Mouse (Mus musculus): ENCODE data around the gene Epsti1. TPM values are rescaled to one million over a fixed set of nuclear protein-coding genes. Genes with fewer than 3 reads are reported as not detected.

Epsti1 gene
- 165 TPM for polyA plus RNA-seq (2015; fragmentation: Illumina TruSeq; extraction: RNeasy Lipid Tissue Mini Kit (QIAGEN cat#74804); ENCODE audit: insufficient read depth, low replicate concordance)

GRCm38 (mm10) chr14:77904171-77904762, at the start of gene Epsti1:
Epsti1 (plus strand) TSS chr14:77904239.

DNA sequence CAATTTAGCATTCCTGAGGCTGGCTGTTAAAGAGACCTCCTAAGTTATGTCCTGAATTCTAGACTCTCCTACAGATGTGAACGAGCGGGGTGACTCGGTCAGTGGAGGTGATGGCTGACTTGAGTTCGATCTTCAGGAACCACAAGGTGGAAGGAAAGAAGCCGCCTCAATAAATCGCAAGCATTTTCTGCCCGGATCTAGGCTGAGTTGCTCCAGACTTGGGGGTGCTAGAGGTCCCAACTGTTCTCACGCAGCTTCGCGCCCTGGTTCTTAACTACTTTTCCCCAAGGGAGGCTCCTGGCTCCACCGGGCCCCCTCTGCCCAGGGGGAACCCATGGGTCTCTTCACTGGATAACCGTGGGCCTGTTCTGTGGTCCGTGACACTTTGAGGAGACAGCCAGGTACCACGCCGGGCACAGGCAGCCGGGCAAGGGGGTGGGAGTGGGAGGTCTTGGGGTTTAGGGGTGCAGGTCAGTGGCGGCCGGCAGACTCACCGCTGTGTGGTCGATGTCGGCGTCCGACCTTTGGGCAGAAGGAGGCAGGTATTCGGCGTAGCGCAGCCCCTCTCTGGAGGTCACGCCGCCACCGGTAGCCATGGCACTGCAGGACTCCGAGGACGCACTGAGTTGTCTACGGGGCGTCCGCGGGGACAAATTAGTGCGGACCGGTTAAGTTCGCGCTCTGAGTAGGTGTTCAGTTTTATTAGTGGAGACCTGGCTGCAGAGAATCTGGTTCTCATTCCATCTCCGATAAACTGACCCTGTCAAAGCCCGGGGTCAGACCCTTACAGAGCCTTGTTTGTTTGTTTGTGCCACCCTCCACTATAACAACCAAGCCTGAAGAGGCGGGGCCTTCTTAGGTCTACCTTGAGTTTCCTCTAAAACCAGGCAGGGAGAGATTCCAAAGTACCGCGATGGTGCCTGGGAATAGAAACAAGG, 29.5 kb upstream of the Epsti1 start, which contains the start of gene Dnajc15:
TSS of gene Dnajc15 (minus strand) at position 822 of the 938 bp plus-strand sequence.

Other genes with a start within 250 kb of the Epsti1 start
- 69.7 TPM for gene Dnajc15, start 29.1 kb upstream of the Epsti1 start, polyA plus RNA-seq (2015; fragmentation: Illumina TruSeq; extraction: RNeasy Lipid Tissue Mini Kit (QIAGEN cat#74804); ENCODE audit: insufficient read depth, low replicate concordance)
- not detected for gene Fam216b, start 184.8 kb downstream of the Epsti1 start, polyA plus RNA-seq (2015; fragmentation: Illumina TruSeq; extraction: RNeasy Lipid Tissue Mini Kit (QIAGEN cat#74804); ENCODE audit: insufficient read depth, low replicate concordance)

Measured in spleen, adult 10 weeks (tissue).